Mouse (Mus musculus): ENCODE results near the gene Pick1.
A peak's percentile ranks its signal among the peaks of the same experiment; 100 is the strongest.

Pick1 gene

DNA sequence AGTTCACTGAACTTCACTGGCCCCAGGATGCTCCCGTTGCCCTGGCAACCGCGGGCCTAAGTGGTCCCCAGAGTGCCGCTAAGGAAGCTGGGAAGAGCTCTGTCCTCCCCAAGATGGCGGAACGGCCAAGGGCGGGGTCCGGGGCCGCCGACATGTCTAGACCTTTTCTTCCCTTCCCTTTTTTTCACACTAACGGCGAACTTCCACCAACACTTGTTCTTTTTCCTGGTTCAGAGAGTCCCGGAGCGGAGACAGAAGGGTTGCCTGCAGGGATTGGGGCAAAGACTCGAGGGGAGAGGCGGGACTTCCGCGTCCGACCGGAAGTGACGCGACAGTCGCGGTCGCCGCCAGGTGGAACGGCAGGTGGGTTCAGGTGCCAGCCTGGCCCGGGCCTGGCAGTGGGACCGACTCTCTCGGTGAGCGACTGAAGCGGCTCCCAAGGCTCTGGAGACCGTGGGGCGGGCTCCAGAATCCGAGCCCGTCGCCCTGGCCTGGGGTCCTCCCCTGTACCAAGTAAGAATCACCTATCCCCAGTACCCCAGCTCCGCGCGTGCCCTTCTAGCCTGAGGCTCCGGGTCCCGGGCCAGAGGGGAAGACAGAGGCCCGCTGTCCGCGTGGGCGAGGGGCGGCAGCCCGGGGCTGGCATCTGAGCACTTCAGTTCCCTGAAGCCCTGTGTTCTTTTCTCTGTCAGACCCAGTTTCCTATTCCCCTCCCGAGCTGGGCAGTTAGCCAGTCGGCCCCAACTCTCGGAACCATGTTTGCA lies at the start of gene Pick1, which contains the start of gene Gm49486:
Gene Pick1 (plus strand): TSS at position 116 of the 764 bp plus-strand sequence.
Gene Gm49486 (plus strand): TSS at position 334 of the 764 bp plus-strand sequence.
- peak; percentile 75 for DNase-seq (ENCODE audit: low spot score)

DNA sequence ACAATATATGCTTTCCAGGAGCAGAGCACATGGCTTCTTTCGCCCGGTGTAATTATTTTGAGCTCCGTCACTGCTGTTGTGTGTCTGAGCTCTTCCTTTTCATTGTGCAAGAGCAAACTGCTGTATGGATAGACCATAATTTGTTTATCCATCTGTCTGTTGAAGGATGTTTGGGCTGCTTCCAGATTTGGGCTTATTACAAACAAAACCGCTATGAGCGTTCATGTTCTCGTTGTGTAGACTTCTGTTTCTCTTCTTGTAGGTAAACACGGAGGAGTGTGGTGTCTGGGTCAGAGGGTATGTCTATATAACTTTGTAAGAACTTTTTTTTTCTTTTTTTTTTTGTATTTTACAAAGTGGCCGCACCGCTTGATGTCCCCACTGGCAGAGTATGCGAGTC lies 43.8 kb upstream of the Pick1 start:
- DNase-seq (ENCODE audit: low spot score) = no peak

DNA sequence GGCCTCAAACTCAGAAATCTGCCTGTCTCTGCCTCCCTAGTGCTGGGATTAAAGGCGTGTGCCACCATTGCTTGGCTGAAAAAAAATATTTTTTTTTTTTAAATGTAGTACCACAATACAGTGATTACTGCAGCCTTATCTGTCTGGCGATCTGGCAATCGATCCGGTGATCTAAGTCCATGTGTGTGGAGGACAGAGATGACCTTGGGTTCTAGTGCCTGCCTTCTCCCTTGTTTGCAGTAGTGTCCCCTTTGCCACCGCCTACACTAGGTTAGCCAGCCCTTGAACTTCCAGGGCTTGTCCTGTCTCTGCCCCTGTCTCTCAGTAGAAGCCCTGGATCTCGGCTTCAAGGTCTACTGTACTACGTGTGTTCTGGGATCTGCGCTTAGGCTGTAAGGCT lies 41.2 kb upstream of the Pick1 start:
- DNase-seq (ENCODE audit: low spot score) = no peak

DNA sequence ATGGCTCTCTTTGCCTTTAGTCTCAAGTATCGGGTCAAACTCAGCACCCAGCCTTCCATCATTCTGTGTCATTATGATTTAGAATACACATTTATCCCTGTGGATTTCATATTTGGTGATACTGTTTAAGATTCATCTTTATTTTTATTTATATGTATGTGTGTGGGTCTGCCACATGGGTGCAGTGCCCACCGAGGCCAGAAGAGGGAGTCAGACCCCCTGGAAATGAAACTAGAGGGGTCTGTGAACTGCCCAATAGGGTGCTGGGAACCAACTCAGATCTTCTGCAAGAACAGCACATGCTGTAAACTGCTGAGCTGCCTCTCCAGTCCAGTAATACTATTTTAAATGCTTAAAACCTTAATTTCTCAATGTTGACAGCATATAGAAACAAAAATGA lies 37.5 kb upstream of the Pick1 start:
- DNase-seq (ENCODE audit: low spot score) = no peak

DNA sequence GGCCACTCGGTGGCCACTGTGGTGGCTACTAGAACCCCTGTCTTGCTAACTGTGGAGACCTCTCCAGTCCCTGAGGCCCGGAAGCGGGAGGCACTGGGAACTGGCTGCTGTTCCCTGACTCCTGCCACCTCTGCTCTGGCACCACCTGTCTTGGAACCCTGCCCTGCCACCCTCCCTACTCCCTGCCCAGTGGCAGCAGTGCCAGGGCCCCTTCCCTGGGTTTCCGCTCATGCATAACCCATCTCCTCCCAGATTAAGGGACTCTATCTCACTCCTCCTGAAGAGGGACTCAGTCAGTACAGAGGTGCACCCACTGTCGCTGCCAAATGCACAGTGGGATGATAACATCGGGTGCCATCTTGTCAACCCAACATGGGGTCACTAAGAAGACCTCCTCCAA lies 36.5 kb upstream of the Pick1 start:
- no peak for DNase-seq (ENCODE audit: low spot score)

DNA sequence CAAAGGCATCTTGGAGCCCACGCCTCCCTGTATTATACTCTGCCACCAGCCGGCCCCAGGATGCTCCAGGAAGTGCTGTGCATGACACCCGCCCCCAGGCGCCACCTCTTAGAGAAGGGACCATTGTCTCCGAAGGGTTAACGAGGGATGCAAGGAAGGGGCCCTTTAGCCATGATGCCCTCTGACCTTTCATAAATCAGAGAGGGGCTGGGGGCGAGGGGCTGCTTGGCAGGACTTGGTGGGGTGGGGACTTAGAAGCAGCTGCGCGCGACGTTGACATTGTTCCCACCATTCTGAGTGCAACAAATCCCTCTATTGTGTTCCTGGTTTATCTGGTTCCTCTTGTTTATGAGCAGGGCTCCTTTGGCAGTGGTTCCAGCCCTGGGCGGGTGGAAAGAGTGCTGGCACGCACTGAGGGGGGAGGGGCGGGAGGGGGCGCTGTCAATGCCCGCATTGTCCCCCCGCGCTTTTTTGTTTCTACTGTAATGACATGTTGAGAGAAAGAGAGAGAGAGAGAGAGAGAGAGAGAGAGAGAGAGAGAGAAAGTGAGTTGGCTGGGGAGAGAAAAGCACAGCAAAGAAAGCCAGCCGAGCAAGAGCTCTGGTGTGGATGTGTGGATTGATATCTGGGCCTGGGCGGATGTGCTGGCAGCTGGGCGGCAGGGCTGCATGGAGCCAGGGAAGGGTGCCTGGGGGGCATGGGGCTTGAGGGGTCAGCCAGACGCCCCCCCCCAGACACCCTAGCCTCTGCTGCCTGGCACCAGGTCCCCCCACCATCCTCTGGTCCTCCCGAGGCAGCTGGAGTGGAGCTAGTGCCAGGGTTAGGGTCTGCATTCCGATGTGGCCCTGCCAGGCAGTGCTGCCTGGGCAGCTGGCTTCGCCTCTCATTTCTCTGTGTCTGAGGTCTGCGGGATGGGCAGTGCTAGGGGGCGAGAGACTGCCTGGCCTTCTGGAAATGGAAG lies 35.8 kb upstream of the Pick1 start:
- DNase-seq (ENCODE audit: low spot score) = peak; percentile 15

DNA sequence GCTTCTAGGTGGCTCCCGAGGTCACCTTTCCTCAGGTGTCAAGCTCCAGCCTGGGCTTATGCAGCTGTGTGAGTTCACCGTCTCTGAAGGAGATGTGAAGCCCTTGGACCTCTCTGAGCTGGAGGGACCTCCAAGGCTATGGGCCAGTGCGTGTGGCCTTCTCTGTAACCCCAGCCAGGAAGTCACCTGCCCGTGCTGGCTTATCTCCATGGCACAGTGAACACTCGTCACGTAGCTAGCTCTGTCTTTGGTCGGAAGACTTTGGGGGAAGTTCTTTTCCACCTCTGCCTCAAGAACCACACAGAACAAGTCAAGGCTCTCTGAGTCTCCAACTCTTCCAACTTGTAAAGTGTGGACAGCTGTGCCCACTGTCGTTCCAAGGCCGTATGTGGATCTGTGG lies 34.9 kb upstream of the Pick1 start:
- DNase-seq (ENCODE audit: low spot score) = no peak

DNA sequence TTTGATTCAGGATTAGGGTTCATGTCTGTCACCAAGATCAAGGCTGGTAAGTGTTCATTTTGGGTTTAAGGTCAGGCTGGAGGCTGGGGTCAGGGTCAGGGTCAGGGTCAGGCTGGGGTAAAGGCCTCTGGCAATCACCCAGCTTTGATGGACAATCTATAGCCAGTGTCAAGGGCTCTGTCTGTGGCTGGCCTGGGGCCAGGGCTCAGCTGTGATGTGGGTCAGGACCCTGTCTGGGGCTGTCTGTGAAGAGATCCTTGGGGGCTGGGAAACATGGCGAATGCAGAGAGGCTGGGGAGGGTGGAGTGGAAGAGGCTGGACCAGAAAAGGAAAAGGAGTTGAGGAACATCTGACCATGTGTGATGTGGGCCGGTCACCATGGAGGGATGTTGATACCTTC lies 34.0 kb upstream of the Pick1 start:
- no peak for DNase-seq (ENCODE audit: low spot score)

DNA sequence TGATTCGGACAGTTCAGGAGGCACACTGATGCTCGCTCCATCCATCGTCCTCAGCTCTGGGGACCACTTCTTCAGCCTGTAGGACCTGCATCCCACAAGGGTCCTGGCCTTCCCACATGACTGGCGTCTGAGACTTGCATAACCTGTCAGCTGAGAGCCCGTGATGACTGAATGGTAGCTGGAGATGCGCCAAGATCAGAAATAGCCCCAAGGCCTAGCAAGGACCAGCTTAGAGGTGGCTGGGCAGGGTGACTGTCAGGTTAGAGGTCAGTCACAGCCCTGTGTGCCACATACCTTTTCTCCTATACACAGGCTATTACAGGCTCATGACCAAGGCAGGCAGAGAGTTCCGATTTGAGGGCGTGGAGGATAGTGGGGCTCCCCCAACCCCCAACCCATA lies 33.5 kb upstream of the Pick1 start:
- no peak for DNase-seq (ENCODE audit: low spot score)

DNA sequence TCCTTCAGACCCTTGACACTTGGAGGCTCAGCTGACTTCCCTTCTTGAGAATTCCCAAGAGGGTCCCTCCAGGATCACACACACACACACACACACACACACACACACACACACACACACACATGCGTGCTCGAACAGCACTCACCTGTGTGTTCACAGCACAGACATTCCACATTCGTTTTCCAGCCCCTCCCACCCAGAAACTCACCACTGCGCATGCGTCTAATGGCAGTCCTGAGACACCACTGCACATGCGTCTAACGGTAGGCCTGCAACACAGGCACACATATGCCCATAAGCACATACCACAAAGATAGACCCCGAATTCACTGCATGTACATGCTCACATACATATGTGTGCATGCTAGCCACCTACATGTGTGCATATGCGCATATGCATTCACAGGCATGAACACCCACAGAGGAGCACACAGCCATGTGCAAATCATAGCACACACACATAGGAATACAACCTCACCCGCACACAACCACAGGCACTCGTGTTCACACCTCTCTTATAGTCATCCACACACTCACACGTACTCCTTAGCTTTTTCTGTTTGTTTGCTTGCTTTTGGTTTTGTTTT lies 29.5 kb upstream of the Pick1 start:
- no peak for DNase-seq (ENCODE audit: low spot score)

DNA sequence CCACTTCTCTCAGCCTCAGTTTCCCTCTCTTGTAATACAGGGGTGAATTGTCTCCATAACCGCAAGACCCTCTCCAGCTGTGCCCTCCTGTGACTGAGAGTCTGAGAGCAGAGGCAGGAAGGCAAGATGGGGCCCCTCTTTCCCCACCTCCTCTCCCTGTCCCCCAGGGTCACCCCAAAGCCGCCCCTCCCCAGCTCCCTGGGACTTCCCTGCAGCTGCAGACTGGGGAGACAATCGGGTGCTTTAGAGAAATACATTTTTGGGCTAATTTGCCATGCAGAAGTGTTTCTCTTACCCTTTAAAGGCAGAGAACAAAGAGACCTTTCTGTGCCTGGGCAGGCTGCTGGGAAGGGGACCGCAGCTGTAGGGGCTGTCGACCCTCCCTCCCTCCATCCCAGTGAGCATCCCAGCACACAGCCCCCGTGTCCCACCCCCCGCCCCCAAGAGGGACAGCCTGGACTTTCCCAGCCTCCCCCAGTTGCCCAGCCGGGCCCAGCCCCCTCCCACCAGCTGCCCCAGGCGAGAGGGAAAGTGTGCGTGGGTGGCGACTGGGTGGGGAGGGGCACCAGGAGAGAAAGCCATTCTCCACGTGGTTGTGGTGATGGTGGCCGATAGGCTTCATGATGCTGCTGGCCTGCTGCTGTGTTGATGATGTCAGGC lies 27.4 kb upstream of the Pick1 start:
- DNase-seq (ENCODE audit: low spot score) = no peak

DNA sequence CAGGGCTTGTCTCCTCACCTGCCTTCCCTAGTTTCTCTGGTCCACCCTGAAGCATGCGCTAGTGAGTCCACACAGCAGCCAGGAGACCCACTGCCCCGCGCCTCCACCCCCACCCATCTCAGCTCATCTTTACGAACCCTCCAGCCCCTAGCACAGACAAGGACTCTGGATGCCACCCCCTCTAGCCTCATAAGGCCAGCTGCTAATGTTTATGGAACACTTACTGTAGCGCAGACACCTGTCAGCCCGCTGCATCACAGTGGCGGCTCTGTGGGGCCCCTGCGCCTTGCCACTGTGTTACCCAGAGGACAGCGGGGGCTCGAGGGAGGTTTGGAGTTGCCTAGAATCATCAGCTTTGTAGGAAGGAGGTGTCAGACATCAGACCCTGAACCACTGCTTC lies 26.4 kb upstream of the Pick1 start:
- no peak for DNase-seq (ENCODE audit: low spot score)

DNA sequence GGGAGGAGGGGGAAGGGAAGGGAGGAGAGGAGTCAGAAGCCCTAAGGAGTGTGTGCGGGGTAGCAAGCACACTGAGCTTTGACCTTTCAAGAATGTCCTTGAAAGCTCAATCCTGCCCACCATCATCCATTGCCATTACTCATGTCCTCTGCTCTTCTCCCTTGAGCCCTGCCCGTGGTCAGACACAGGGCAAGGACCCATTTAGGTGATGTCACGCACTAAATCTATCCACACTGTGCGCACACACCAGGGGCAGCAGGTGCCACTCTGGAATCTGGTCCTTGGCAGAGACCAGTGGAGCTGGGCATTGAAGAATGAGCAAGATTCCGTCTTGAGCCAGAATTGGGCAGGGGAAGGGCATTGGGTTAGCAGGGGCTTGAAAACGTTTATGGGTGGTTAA lies 20.8 kb upstream of the Pick1 start:
- no peak for DNase-seq (ENCODE audit: low spot score)

DNA sequence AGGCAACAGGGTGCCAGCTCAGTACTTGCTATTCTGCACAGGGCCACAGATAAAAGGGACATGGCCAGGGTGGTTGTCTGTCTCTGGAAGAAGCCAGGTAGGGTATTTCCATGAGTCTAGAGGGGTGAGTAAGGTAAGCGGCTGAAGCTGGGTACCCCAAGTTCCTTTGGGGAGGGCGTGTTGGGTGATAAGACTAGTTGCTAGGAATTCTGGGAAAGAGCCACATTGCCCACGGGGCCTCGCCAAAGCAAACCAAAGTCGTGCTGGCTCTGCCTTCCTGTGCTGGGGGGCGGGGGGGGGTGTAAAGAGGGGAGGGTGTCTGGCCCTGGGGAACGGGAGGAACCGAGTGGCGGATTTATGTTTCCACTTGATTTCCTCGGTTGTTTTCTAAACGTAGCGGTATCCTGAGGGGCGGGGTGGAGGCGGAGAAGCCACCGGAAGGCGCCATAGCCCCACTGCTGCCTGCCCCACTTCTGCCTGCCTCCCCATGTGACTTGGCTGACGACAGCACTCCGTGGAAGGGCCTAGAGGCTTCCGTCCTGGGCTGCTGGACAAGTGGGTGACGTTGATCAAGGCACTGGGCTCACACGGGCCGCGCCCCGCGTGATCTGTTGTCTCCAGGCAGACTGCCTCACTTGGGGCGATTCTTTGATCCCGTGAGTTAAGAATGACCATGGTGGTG lies 20.1 kb upstream of the Pick1 start:
- DNase-seq (ENCODE audit: low spot score) = no peak

DNA sequence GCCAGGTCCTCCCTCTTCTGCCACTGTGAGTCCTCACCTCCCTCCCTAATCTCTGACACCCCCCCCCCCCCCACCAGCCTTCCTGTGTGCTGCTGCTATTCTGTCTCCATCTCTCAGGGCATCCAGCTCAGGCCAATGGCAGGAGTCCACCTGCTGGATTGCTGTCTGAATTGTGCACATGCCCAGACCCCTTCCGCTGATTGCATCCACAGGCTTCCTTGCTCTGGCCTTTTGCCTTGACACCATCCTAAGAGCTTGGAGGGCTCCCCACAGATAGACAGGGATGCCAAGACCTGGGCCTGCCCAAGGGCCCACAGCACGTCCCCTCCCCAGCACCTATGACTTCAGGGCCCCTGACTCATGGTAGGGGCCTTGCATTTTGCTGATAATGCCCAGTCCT lies 18.6 kb upstream of the Pick1 start:
- no peak for DNase-seq (ENCODE audit: low spot score)

DNA sequence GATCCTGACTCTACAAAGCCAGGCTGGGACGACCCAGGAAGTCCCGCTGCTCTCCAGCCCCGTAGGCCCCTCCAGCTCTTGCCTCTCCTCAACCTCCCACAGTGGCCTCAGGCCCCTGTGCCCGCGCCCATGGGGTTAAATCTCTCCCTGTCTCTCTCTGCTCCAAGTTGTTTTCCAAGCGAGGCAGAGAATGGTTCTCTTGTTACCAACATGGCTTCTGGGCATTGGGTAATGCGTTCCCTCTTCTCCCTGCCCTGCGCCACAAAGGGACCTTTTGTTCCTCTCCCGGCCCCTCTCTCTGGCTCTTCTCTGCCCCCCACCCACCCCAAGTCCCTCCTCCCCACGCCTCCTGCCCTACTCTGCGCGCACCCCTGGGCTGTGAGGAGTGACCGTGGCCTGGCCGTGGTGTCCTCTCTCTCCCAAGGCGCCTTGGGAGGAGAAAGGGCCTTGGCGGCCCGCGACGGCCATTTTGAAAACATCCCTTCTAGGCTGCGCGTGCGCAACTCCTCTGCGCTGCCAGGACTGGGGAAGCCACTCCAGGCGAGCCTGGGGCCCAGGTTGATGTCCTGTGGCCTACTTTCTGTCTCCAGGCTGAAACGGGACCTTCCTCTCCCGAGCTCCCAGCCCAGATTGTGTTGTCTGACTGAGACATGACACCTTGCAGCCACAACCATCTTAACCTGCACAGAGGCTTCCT lies 16.1 kb upstream of the Pick1 start:
- DNase-seq (ENCODE audit: low spot score) = no peak

DNA sequence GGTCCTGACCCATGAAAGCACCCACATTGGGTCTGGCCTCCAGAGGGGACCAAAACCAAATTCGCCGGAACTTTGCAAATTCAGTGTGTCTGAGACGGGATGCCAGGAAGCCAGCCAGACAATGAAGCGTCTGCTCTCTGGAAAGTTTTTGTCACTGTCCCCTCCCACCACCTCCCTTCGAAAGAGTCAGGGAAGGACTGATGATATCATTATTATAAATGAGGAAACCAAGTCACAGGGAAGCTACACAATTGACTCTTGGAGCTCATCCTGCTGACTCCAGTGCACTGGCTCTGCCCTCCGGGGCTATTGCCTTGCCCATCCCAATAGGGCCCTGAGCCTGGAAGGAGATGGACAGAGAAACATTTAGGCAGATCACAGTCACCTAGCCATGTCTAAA lies 15.4 kb upstream of the Pick1 start:
- no peak for DNase-seq (ENCODE audit: low spot score)

DNA sequence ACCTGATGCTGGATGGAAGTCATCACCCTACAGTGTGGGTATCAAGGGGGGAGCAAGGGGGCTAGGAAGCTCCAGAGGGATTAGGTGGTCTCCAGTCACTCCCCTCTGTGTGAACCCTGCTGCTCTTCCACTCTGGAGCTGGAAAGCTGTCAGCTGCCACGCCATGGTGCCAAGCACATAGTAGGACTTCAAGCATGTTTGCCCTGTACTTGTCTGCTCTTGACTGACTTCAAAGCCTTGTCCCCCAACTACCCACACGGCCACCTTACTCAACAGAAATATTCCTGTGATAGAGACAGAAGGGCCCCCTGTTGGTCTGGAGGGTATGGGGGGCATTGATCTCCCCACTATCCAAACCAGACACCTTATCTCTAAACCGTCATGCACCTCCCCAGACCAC lies 12.8 kb upstream of the Pick1 start:
- no peak for DNase-seq (ENCODE audit: low spot score)

DNA sequence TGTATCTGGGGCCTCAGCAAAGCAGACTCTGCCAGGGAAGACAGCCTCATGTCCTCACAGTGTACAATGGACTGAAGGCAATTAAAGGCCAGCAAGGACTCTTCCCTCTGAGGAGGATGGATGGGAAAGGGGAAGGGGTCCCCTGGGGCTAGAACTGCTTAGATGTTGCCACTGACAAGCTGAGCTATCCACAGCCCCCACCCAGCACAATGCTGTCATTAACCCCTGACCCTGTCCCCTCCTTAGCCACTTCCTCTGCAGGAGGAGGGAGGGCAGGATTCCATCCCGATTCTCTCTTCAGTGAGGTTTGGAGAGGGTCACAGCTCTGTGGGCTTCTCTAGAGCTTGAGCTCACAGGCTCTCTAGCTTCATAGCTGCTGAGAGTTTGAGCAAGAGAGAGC lies 9.4 kb upstream of the Pick1 start:
- DNase-seq (ENCODE audit: low spot score) = no peak

DNA sequence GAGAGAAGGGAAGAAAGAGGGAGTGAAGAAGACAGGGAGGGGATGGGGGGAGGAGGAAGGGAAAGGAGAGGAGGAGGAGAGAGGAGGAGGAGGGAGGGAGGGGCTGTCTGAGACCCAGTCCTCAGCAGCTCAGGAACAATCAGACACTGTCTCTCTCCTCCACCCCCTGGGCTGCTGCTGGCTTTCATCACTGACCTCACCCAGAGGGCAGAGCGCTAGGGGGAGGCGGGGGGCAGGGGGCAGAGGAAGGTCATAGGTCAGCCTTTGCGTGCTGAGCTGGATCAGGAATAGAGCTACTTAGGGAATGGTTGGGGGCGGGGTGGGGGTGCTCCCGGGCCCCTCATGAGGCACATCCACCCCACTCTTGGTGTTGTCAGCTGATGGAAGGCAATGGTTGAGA lies 5.3 kb upstream of the Pick1 start:
- DNase-seq (ENCODE audit: low spot score) = no peak

DNA sequence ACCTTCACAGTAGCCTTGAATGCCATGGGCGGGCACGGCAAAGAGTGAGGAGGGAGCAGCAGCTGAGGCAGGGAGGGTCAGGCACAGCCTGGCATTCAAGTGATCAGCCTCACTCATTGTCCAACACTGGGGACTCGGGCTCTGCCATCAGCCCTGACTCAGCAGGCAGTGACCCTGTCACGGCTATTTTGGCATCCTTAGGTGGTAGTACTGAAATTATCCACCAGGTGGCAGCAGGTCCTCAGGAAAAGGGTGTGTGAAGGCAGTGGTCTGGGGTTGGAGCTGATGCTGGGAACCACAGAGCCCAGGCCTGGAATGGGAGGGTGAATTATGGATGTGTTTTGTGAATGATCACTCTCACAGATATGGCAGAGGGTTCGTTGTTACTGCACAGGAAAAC lies 4.3 kb upstream of the Pick1 start:
- peak; percentile 77 for DNase-seq (ENCODE audit: low spot score)
